In the genomic region with DNA sequence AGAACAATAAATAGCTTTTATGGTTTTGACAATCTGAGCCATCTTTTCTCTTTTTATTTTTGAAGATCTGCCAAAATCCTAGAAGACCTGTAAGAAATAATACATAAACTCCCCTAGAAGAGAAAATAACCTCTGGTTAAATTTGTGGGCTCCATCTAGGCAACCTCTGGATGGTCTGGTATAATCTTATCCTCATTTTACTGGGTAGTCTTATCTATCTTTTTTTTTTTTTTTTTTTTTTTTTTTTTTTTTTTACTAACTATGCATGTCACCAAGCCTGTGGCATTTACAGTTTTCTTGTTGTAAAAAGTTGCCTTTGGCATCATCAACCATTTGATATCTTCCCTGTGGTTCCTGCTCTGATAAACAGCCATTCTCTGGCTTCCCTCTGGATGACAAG, we compare ENCODE assay signal across 16 mouse cellular contexts.
"Had no signal": no experiment of that assay in that cellular context is flagged by ENCODE, and none has a peak within 500 bp of the region (broad histone marks: within the 10 kb centered on the region; RNA-seq: fewer than 3 reads in every experiment).

No protein-coding gene starts in this region.

- H3K4me1 ChIP-seq: stomach, embryonic 15.5 days had no signal

- H3K4me2 ChIP-seq: neural tube, embryonic 13.5 days; neural tube, embryonic 15.5 days; stomach, embryonic 15.5 days had no signal

- H3K9ac ChIP-seq: neural tube, embryonic 13.5 days; neural tube, embryonic 15.5 days; stomach, embryonic 15.5 days had no signal

- H3K27ac ChIP-seq: neural tube, embryonic 13.5 days; neural tube, embryonic 15.5 days; stomach, embryonic 15.5 days; stomach, postnatal 0 days had no signal

- H3K9me3 ChIP-seq: neural tube, embryonic 13.5 days; neural tube, embryonic 15.5 days; stomach, embryonic 15.5 days had no signal

- H3K4me3 ChIP-seq: neural tube, embryonic 13.5 days; neural tube, embryonic 15.5 days; stomach, embryonic 15.5 days had no signal

- H3K27me3 ChIP-seq: neural tube, embryonic 13.5 days; neural tube, embryonic 15.5 days; stomach, embryonic 15.5 days had no signal

- DNase-seq: retina, postnatal 1 day; right cerebral cortex, adult 18-20 months; right cerebral cortex, postnatal 14 days; right cerebral cortex, postnatal 25 days; right cerebral cortex, postnatal 4 days; spleen, adult 18-20 months; thymus, adult 18-20 months; thymus, adult 2 months; thymus, postnatal 14 days; thymus, postnatal 25 days; thymus, postnatal 36 days; thymus, postnatal 4 days had no signal

- H3K36me3 ChIP-seq: neural tube, embryonic 13.5 days; neural tube, embryonic 15.5 days; stomach, embryonic 15.5 days had no signal
